Mouse (Mus musculus): Measurements from ENCODE around the gene Gprc6a.

Gprc6a gene

GRCm38 (mm10) chr10:51590139-51590574 lies 41.1 kb downstream of the Gprc6a start, which contains the start of gene Fam162b:
TSS of gene Fam162b (minus strand) at chr10:51590517.
- no peak for DNase-seq (ENCODE audit: low read depth, low spot score)

- no peak for DNase-seq (ENCODE audit: low read depth, low spot score)
Measured at GRCm38 (mm10) chr10:51584919-51585318, 46.3 kb downstream of the Gprc6a start.

- DNase-seq (ENCODE audit: low read depth, low spot score) = no peak
Measured at GRCm38 (mm10) chr10:51584378-51584777, 46.9 kb downstream of the Gprc6a start.

GRCm38 (mm10) chr10:51571225-51571996 lies 59.9 kb downstream of the Gprc6a start:
- DNase-seq (ENCODE audit: low read depth, low spot score) = no peak
